Mouse (Mus musculus) ES-Bruce4 (cell line): ENCODE results near the gene Samd5. TPM values are rescaled to one million over a fixed set of nuclear protein-coding genes. Genes with fewer than 3 reads are reported as not detected.

Experiments used
- H3K27ac ChIP-seq: 2 replicates; pipeline ENCODE4 v1.5.1; 2012; ENCODE audit warnings: low read length, inconsistent platforms; ENCODE audit not compliant: insufficient read depth
- H3K27me3 ChIP-seq: 2 replicates; pipeline ENCODE4 v1.6.1; 2012; ENCODE audit warnings: mild to moderate bottlenecking, low read length, inconsistent platforms; ENCODE audit not compliant: control insufficient read depth, poor library complexity, insufficient read depth, severe bottlenecking
- H3K36me3 ChIP-seq: 2 replicates; pipeline ENCODE4 v1.6.1; 2012; ENCODE audit warnings: inconsistent platforms, mild to moderate bottlenecking, low read length, moderate library complexity; ENCODE audit not compliant: control insufficient read depth, poor library complexity, insufficient read depth, severe bottlenecking
- H3K4me1 ChIP-seq: one replicate; pipeline ENCODE4 v1.8.1; 2011; ENCODE audit warnings: low read length; ENCODE audit not compliant: control insufficient read depth, insufficient read depth
- H3K4me3 ChIP-seq: 2 replicates; pipeline ENCODE4 v1.5.1; 2011; ENCODE audit warnings: low read depth, mild to moderate bottlenecking, low read length
- H3K9ac ChIP-seq: 2 replicates; pipeline ENCODE4 v1.6.1; 2012; ENCODE audit warnings: low read depth, mild to moderate bottlenecking, inconsistent platforms; ENCODE audit not compliant: poor library complexity, severe bottlenecking
- H3K9me3 ChIP-seq: replicated peaks from 2 replicates; pipeline ENCODE4 v1.6.1; 2012; ENCODE audit warnings: mild to moderate bottlenecking, low read length, inconsistent platforms; ENCODE audit not compliant: control insufficient read depth, poor library complexity, insufficient read depth, severe bottlenecking
- CTCF ChIP-seq: IDR thresholded peaks from one replicate; pipeline ENCODE4 v1.8.1; 2011; ENCODE audit warnings: low read depth, low read length
- EP300 ChIP-seq: IDR thresholded peaks from 2 replicates; pipeline ENCODE4 v1.6.1; 2011; ENCODE audit warnings: low read depth, low read length; ENCODE audit not compliant: insufficient read depth
- POLR2A ChIP-seq: IDR thresholded peaks from one replicate; pipeline ENCODE4 v1.8.1; 2011; ENCODE audit warnings: low read length; ENCODE audit not compliant: insufficient read depth
- polyA plus RNA-seq: library from polyadenylated mRNA; stranded (reverse); fragments of >200 nt; gene quantifications from 2 replicates; pipeline ENCODE4 v1.2.4, GENCODE M21; 2011; ENCODE audit warnings: low read depth; ENCODE audit not compliant: missing spikeins, insufficient read depth, insufficient read length

The Samd5 gene
- polyA plus RNA-seq, 1 experiment: 1.7 TPM

DNA sequence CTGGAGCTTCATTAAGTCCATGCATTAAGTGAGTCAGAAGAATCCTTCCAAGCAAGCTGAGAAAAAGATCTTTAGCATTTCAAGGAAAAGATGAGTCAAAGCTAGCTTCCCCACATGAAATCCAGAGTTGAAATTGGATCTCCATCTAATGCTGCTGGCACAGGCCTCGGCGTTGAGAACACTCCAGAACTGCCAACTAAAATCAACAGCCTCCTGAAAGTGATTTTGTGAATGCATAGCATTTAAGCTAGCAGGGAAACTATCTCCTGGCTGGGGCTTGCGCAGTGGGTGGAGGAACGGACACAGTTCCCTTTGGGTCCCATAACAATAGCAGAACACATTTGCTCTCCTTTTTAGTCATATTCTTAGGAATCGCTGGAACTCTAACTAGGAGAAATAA lies 88.7 kb downstream of the Samd5 start:
- Histone ChIP-seq H3K4me3 (no peak overlapping the region), H3K9me3 (no peaks in the 10 kb centered on the region), H3K27me3 (no peaks in the 10 kb centered on the region), H3K4me1 (no peaks in the 10 kb centered on the region), H3K36me3 (no peaks in the 10 kb centered on the region), H3K27ac (no peak overlapping the region), H3K9ac (no peak overlapping the region)
- TF ChIP-seq EP300 (no peak), POLR2A (no peak), CTCF (no peak)

DNA sequence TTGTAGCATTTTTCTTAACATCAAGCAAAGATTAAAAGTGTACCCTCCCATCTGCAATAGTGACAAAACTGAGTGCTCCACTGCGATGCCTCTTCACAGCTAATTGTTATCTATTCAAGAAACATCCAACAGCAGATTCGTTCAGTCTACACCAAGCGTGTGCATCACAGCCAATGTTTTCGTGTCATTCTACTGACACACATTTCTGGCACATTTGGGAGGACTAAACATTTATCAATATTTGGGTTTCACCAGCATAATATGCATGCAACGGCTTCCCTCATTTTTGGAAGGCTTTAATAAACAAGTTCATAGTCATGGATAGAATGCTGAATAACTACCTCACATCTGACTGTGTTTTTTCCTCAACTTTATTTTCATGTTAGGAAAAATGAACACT lies 95.6 kb downstream of the Samd5 start:
- no peaks in the 10 kb centered on the region for H3K4me1 ChIP-seq
- H3K27me3 ChIP-seq: no peaks in the 10 kb centered on the region
- no peaks in the 10 kb centered on the region for H3K9me3 ChIP-seq
- H3K27ac ChIP-seq: no peak overlapping the region
- H3K9ac ChIP-seq: no peak overlapping the region
- TF ChIP-seq POLR2A (no peak), EP300 (no peak), CTCF (no peak)
- no peaks in the 10 kb centered on the region for H3K36me3 ChIP-seq
- no peak overlapping the region for H3K4me3 ChIP-seq

DNA sequence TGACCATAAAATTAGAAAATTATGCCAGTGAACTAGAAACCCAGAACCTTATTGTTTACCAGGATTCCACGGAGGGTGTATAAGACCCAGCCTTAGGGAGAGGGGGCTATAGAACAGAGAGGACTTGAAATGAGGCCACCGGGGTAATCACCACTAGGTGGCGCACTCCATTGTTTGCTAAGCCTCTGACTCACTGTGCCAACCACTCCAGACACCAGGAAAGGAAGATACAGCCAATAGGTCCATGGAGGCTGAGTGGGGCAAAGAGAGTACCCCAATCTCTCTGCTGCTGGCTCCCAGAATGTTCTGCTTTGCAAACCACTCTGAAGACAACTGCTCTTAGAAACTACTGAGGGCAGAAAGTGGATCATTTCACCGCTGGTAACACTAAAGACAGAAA lies 99.4 kb downstream of the Samd5 start:
- no peaks in the 10 kb centered on the region for H3K27me3 ChIP-seq
- H3K27ac ChIP-seq: no peak overlapping the region
- no peak overlapping the region for H3K9ac ChIP-seq
- TF ChIP-seq CTCF (peak; percentile 79), EP300 (no peak), POLR2A (no peak)
- no peaks in the 10 kb centered on the region for H3K9me3 ChIP-seq
- H3K4me1 ChIP-seq: no peaks in the 10 kb centered on the region
- no peak overlapping the region for H3K4me3 ChIP-seq
- H3K36me3 ChIP-seq: no peaks in the 10 kb centered on the region

DNA sequence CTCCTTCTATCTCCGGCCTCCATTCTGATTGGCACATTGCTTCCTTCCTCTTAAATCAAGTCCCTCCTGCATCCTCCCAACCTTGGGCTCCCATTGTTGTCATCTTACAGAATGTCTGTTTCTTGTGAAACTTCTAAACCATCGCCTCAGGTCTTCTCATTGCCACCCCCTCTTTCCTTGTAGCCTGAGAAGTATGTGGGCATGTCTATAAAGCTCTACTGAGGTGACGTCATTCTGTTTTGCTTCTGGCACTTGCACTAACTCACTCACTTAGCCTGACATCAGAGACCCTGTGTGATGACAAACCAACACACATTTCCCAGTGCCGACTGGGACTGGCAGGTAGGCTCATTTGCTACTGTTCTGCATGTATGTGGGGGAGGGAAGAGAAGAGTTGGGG lies 100.9 kb downstream of the Samd5 start:
- H3K4me3 ChIP-seq: no peak overlapping the region
- no peaks in the 10 kb centered on the region for H3K36me3 ChIP-seq
- TF ChIP-seq CTCF (no peak), EP300 (no peak), POLR2A (no peak)
- no peaks in the 10 kb centered on the region for H3K4me1 ChIP-seq
- no peak overlapping the region for H3K9ac ChIP-seq
- no peaks in the 10 kb centered on the region for H3K9me3 ChIP-seq
- H3K27me3 ChIP-seq: no peaks in the 10 kb centered on the region
- H3K27ac ChIP-seq: no peak overlapping the region

Other genes starting within 250 kb of the Samd5 start
- 18.7 and 24.3 TPM in 2 replicates for gene Stxbp5, start 225.9 kb upstream of the Samd5 start, polyA plus RNA-seq